Mouse (Mus musculus) bone marrow macrophage, adult 2 months (primary cell): ENCODE data around the gene 1810009A15Rik.

Experiments used
- CTCF ChIP-seq: IDR thresholded peaks from 2 replicates; pipeline ENCODE4 v1.5.1; 2012; ENCODE audit warnings: low read depth, mild to moderate bottlenecking, low read length, moderate library complexity
- POLR2A ChIP-seq: IDR thresholded peaks from 2 replicates; pipeline ENCODE4 v1.6.1; 2012; ENCODE audit warnings: mild to moderate bottlenecking, low read depth, low read length, borderline replicate concordance

GRCm38 (mm10) chr19:8850402-8850901, 38.2 kb upstream of the 1810009A15Rik start, which contains the start of gene Lrrn4cl:
- no peak for TF ChIP-seq CTCF
- TF ChIP-seq POLR2A, result no peak
